Mouse (Mus musculus) ovary, postnatal 10 days (tissue): ENCODE results near the gene Hist1h3c.
"Not testable (repeated sequence)": the region's sequence is repeated elsewhere in the genome, so short reads cannot be mapped to it uniquely, and the experiment has no call there.

Experiments
- DNase-seq: peaks from one replicate; pipeline ENCODE4 v3.0.0; 2022; ENCODE audit warnings: low spot score

Hist1h3c gene

GRCm38 (mm10) chr13:23739922-23740252, 5.5 kb downstream of the Hist1h3c start:
- DNase-seq: no peak

GRCm38 (mm10) chr13:23739069-23739921, 6.1 kb downstream of the Hist1h3c start:
- DNase-seq: peak; percentile 78

- peak; percentile 95 for DNase-seq
Measured at GRCm38 (mm10) chr13:23738677-23739068, 6.7 kb downstream of the Hist1h3c start, which contains the start of gene Hist1h1c. Hist1h1c (plus strand) TSS chr13:23738808.

GRCm38 (mm10) chr13:23738041-23738440, 7.4 kb downstream of the Hist1h3c start:
- no peak for DNase-seq

GRCm38 (mm10) chr13:23737091-23737490, 8.3 kb downstream of the Hist1h3c start:
- no peak for DNase-seq

- DNase-seq: no peak
Measured at GRCm38 (mm10) chr13:23732156-23732804, 13.1 kb downstream of the Hist1h3c start.

GRCm38 (mm10) chr13:23730479-23730878, 14.9 kb downstream of the Hist1h3c start:
- no peak for DNase-seq

- no peak for DNase-seq
Measured at GRCm38 (mm10) chr13:23729706-23730105, 15.7 kb downstream of the Hist1h3c start.

GRCm38 (mm10) chr13:23729192-23729525, 16.2 kb downstream of the Hist1h3c start:
- DNase-seq: no peak

GRCm38 (mm10) chr13:23728472-23729191, 16.8 kb downstream of the Hist1h3c start:
- DNase-seq: no peak

- no peak for DNase-seq
Measured at GRCm38 (mm10) chr13:23725213-23725612, 20.2 kb downstream of the Hist1h3c start.

- DNase-seq: no peak
Measured at GRCm38 (mm10) chr13:23724239-23724638, 21.2 kb downstream of the Hist1h3c start.

- DNase-seq: not testable (repeated sequence)
Measured at GRCm38 (mm10) chr13:23717593-23718245, 27.7 kb downstream of the Hist1h3c start.

GRCm38 (mm10) chr13:23717176-23717575, 28.2 kb downstream of the Hist1h3c start:
- DNase-seq: no peak

- DNase-seq: no peak
Measured at GRCm38 (mm10) chr13:23716261-23717042, 28.9 kb downstream of the Hist1h3c start.

- DNase-seq: peak; percentile 28
Measured at GRCm38 (mm10) chr13:23710374-23711089, 34.9 kb downstream of the Hist1h3c start, which contains the start of gene Hfe. Hfe (minus strand) TSS chr13:23710854.

- no peak for DNase-seq
Measured at GRCm38 (mm10) chr13:23709714-23710373, 35.6 kb downstream of the Hist1h3c start.

GRCm38 (mm10) chr13:23708654-23709053, 36.7 kb downstream of the Hist1h3c start:
- no peak for DNase-seq

- DNase-seq: no peak
Measured at GRCm38 (mm10) chr13:23708041-23708440, 37.4 kb downstream of the Hist1h3c start.

- no peak for DNase-seq
Measured at GRCm38 (mm10) chr13:23706771-23707170, 38.6 kb downstream of the Hist1h3c start.
